Mouse (Mus musculus): Measurements from ENCODE around the gene Atg16l2. TPM values are rescaled to one million over a fixed set of nuclear protein-coding genes. Genes with fewer than 3 reads are reported as not detected.

Gene Atg16l2
- polyA plus RNA-seq, 1 experiment from 2014 or later, result 16.5 TPM

GRCm38 (mm10) chr7:101298375-101298774 lies 3.7 kb downstream of the Atg16l2 start:
- Histone ChIP-seq H3K27ac (replicated peaks) (no peak overlapping the region), H3K4me3 (no peak overlapping the region), H3K4me1 (replicated peaks) (peaks cover 32% of the 10 kb centered on the region), H3K9ac (no peak overlapping the region), H3K4me2 (no peak overlapping the region), H3K9me3 (no peaks in the 10 kb centered on the region), H3K36me3 (no peaks in the 10 kb centered on the region), H3K27me3 (peaks cover 44% of the 10 kb centered on the region)
- WGBS, result 88% methylated on average over 3 of the region's 3 CpGs
- ATAC-seq (ENCODE audit: low read depth), result no peak

GRCm38 (mm10) chr7:101297023-101297405 lies 5.0 kb downstream of the Atg16l2 start:
- Histone ChIP-seq H3K4me1 (replicated peaks) (peaks cover 24% of the 10 kb centered on the region), H3K27me3 (peaks cover 44% of the 10 kb centered on the region), H3K36me3 (no peaks in the 10 kb centered on the region), H3K4me2 (peak overlapping the region; percentile 73), H3K9ac (peak overlapping the region; percentile 72), H3K4me3 (peak overlapping the region; percentile 39), H3K9me3 (no peaks in the 10 kb centered on the region), H3K27ac (replicated peaks) (peak overlapping the region; percentile 72)
- WGBS, result 26% methylated on average over 8 of the region's 8 CpGs
- ATAC-seq (ENCODE audit: low read depth), result no peak; the same call in 1 of the 2 replicates

DNA sequence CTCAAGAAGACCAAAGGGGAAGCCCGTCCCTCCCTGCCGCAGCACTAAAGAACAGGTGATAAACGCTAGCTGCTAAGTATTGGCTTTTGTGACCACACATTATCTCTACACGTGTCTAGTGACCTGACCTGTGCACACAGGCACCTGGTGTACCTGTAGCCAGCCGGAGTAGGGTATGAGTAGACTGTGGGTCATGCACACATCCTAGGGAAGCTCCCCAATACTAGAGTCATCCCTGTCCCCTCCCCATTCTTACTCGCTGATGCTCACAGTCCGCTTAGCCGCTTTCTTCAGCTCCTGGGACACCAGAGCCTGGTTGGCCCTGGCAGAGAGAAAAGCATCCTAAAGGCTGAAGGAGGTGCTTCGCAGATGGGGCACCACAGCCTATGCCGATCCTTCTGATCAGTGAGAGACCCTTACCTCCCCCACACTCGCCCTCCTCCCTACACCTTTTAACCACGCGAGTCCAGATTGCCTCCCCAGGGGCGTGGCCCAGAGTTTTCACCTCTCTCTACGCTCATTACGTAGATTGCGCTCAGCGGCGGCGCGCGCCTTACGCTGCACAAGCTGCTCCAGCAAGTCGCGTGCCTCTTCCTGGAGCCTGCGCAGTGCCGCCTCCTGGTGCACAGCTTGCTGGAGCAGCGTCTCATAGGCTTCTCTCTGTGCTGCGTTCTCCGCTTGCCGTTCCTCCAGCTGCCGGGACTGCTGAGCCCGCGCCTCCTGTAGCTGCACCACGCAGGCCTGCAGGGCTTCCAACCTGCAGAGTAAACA lies 5.6 kb downstream of the Atg16l2 start:
- Histone ChIP-seq H3K36me3 (no peaks in the 10 kb centered on the region), H3K4me1 (replicated peaks) (peaks cover 23% of the 10 kb centered on the region), H3K9me3 (no peaks in the 10 kb centered on the region), H3K27ac (replicated peaks) (peak overlapping the region; percentile 72), H3K27me3 (peaks cover 44% of the 10 kb centered on the region), H3K4me3 (peak overlapping the region; percentile 39), H3K4me2 (peak overlapping the region; percentile 73), H3K9ac (peak overlapping the region; percentile 72)
- 11% methylated on average over 35 of the region's 35 CpGs for WGBS
- peak; percentile 85 for ATAC-seq (ENCODE audit: low read depth)

DNA sequence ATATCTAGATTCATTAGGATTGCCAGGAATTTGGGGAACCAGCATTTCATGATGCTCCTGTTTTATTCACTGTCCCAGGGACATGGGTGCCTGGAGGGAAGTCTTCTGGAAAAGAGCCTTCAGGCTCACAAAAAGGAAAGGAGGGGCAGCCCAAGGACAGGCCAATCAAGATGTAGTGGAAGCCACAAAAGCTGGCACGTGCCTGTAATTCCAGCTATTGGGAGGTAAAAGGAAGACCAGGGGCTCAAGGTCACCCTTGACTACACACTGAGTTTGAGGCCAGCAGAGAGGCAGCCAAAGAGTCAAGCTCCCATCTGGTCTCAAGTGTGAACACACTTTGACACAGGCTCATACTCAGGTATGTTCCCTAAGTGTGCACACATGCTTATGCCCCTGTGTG lies 6.6 kb downstream of the Atg16l2 start:
- Histone ChIP-seq H3K9me3 (no peaks in the 10 kb centered on the region), H3K27ac (replicated peaks) (no peak overlapping the region), H3K9ac (no peak overlapping the region), H3K4me3 (no peak overlapping the region), H3K27me3 (peaks cover 36% of the 10 kb centered on the region), H3K36me3 (peaks cover 2% of the 10 kb centered on the region; the same call in 1 of the 2 replicates), H3K4me1 (replicated peaks) (peaks cover 14% of the 10 kb centered on the region), H3K4me2 (no peak overlapping the region)
- 65% methylated on average over 1 of the region's 1 CpGs for WGBS
- ATAC-seq (ENCODE audit: low read depth), result no peak

- H3K4me2 ChIP-seq, result no peak overlapping the region
- H3K4me3 ChIP-seq, result no peak overlapping the region
- H3K27me3 ChIP-seq, result peaks cover 19% of the 10 kb centered on the region
- H3K9me3 ChIP-seq, result no peaks in the 10 kb centered on the region
- no peak overlapping the region for H3K9ac ChIP-seq
- 55% methylated on average over 4 of the region's 4 CpGs for whole genome bisulfite sequencing
- peaks cover 14% of the 10 kb centered on the region for H3K4me1 ChIP-seq (replicated peaks)
- H3K36me3 ChIP-seq, result peaks cover 17% of the 10 kb centered on the region; the same call in 1 of the 2 replicates
- ATAC-seq (ENCODE audit: low read depth), result no peak
- no peak overlapping the region for H3K27ac ChIP-seq (replicated peaks)
These were observed 8.4 kb downstream of the Atg16l2 start for GRCm38 (mm10) chr7:101293611-101294010.

GRCm38 (mm10) chr7:101293138-101293537 lies 8.9 kb downstream of the Atg16l2 start:
- Histone ChIP-seq H3K9me3 (no peaks in the 10 kb centered on the region), H3K4me3 (no peak overlapping the region), H3K4me1 (replicated peaks) (peaks cover 14% of the 10 kb centered on the region), H3K9ac (no peak overlapping the region), H3K36me3 (peaks cover 17% of the 10 kb centered on the region; the same call in 1 of the 2 replicates), H3K27me3 (peaks cover 14% of the 10 kb centered on the region), H3K4me2 (no peak overlapping the region), H3K27ac (replicated peaks) (0 out of 2 replicates have a peak overlapping the region, but pooled peaks have one; percentile 9)
- ATAC-seq (ENCODE audit: low read depth), result no peak
- 61% methylated on average over 4 of the region's 4 CpGs for WGBS

- Histone ChIP-seq H3K4me2 (no peak overlapping the region), H3K4me3 (no peak overlapping the region), H3K4me1 (replicated peaks) (peaks cover 14% of the 10 kb centered on the region), H3K36me3 (peaks cover 18% of the 10 kb centered on the region; the same call in 1 of the 2 replicates), H3K27me3 (peaks cover 10% of the 10 kb centered on the region), H3K9ac (no peak overlapping the region), H3K9me3 (no peaks in the 10 kb centered on the region), H3K27ac (replicated peaks) (0 out of 2 replicates have a peak overlapping the region, but pooled peaks have one; percentile 9)
- 93% methylated on average over 1 of the region's 1 CpGs for WGBS
- ATAC-seq (ENCODE audit: low read depth), result no peak
These were observed 9.4 kb downstream of the Atg16l2 start for GRCm38 (mm10) chr7:101292696-101293095.

GRCm38 (mm10) chr7:101292086-101292485 lies 10.0 kb downstream of the Atg16l2 start:
- ATAC-seq (ENCODE audit: low read depth), result no peak
- Histone ChIP-seq H3K9me3 (no peaks in the 10 kb centered on the region), H3K27ac (replicated peaks) (no peak overlapping the region), H3K27me3 (0 out of 2 replicates have a peak, but pooled peaks cover 5% of the 10 kb centered on the region), H3K4me1 (replicated peaks) (peaks cover 12% of the 10 kb centered on the region), H3K4me2 (no peak overlapping the region), H3K36me3 (peaks cover 20% of the 10 kb centered on the region; the same call in 1 of the 2 replicates), H3K4me3 (no peak overlapping the region), H3K9ac (no peak overlapping the region)
- 81% methylated on average over 4 of the region's 4 CpGs for WGBS

DNA sequence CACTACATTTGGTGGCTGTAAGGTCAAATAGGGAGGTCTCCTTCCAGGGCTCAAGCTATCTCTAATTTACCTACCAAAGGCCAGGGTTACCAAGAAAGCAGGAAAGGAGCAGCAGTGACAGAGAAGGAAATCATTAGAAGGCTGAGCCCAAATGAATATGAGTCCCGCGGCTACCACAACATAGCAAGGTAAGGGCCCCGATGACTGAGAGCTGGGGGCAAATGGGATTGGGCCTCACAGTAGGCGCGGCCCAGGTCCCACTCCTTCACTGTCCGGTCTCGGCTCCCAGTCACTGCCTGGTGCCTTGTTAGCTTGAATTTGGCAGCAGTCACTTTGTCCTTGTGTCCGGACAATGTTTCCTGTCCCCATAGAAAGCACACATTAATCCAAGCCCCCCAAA lies 10.4 kb downstream of the Atg16l2 start:
- H3K4me1 ChIP-seq (replicated peaks), result peaks cover 8% of the 10 kb centered on the region
- no peak overlapping the region for H3K9ac ChIP-seq
- no peak overlapping the region for H3K4me3 ChIP-seq
- no peak overlapping the region for H3K27ac ChIP-seq (replicated peaks)
- no peak overlapping the region for H3K4me2 ChIP-seq
- H3K36me3 ChIP-seq, result peaks cover 22% of the 10 kb centered on the region; the same call in 1 of the 2 replicates
- ATAC-seq (ENCODE audit: low read depth), result no peak
- no peaks in the 10 kb centered on the region for H3K9me3 ChIP-seq
- 0 out of 2 replicates have a peak, but pooled peaks cover 5% of the 10 kb centered on the region for H3K27me3 ChIP-seq
- 94% methylated on average over 8 of the region's 8 CpGs for WGBS

GRCm38 (mm10) chr7:101291211-101291610 lies 10.8 kb downstream of the Atg16l2 start:
- no peak overlapping the region for H3K27ac ChIP-seq (replicated peaks)
- no peak for ATAC-seq (ENCODE audit: low read depth)
- H3K4me3 ChIP-seq, result no peak overlapping the region
- H3K27me3 ChIP-seq, result 0 out of 2 replicates have a peak, but pooled peaks cover 5% of the 10 kb centered on the region
- H3K36me3 ChIP-seq, result peaks cover 25% of the 10 kb centered on the region; the same call in 1 of the 2 replicates
- H3K4me2 ChIP-seq, result no peak overlapping the region
- H3K9me3 ChIP-seq, result no peaks in the 10 kb centered on the region
- no peak overlapping the region for H3K9ac ChIP-seq
- 85% methylated on average over 5 of the region's 5 CpGs for WGBS
- peaks cover 4% of the 10 kb centered on the region for H3K4me1 ChIP-seq (replicated peaks)

- H3K4me3 ChIP-seq, result no peak overlapping the region
- no peaks in the 10 kb centered on the region for H3K4me1 ChIP-seq (replicated peaks)
- no peak overlapping the region for H3K4me2 ChIP-seq
- peaks cover 33% of the 10 kb centered on the region for H3K36me3 ChIP-seq
- no peak overlapping the region for H3K27ac ChIP-seq (replicated peaks)
- 91% methylated on average over 10 of the region's 10 CpGs for WGBS
- ATAC-seq (ENCODE audit: low read depth), result no peak
- no peaks in the 10 kb centered on the region for H3K27me3 ChIP-seq
- no peaks in the 10 kb centered on the region for H3K9me3 ChIP-seq
- no peak overlapping the region for H3K9ac ChIP-seq
These were observed 11.7 kb downstream of the Atg16l2 start for GRCm38 (mm10) chr7:101290401-101290800.

- WGBS, result 33% methylated on average over 4 of the region's 4 CpGs
- Histone ChIP-seq H3K27ac (replicated peaks) (no peak overlapping the region), H3K4me2 (no peak overlapping the region), H3K36me3 (peaks cover 47% of the 10 kb centered on the region), H3K9me3 (no peaks in the 10 kb centered on the region), H3K4me1 (replicated peaks) (no peaks in the 10 kb centered on the region), H3K9ac (no peak overlapping the region), H3K4me3 (no peak overlapping the region), H3K27me3 (no peaks in the 10 kb centered on the region)
- no peak for ATAC-seq (ENCODE audit: low read depth)
These were observed 13.6 kb downstream of the Atg16l2 start for GRCm38 (mm10) chr7:101288436-101288835.

Data from neural tube, embryonic 13.5 days (tissue).